Mouse (Mus musculus) left cerebral cortex, adult 2 months (tissue): Measurements from ENCODE around the gene 2810408A11Rik. TPM values are rescaled to one million over a fixed set of nuclear protein-coding genes. Genes with fewer than 3 reads are reported as not detected.
A peak's percentile ranks its signal among the peaks of the same experiment; 100 is the strongest.
"Not testable (repeated sequence)": the region's sequence is repeated elsewhere in the genome, so short reads cannot be mapped to it uniquely, and the experiment has no call there.

ENCODE experiments used
- DNase-seq, 2 experiments: peaks; one replicate each; pipeline ENCODE4 v3.0.0; 2021 to 2022; ENCODE audit warnings: low spot score in 2 of 2, mixed read lengths in 1 of 2; ENCODE audit errors: extremely low spot score in 1 of 2
- H3K27ac ChIP-seq: fragments of 200-600 bp; 2 replicates; pipeline ENCODE4 v1.8.1; 2022
- H3K4me3 ChIP-seq: fragments of 200-600 bp; 2 replicates; pipeline ENCODE4 v1.8.1; 2022
- CTCF ChIP-seq: fragments of 200-600 bp; IDR thresholded peaks from 2 replicates; pipeline ENCODE4 v1.8.1; 2022; ENCODE audit warnings: antibody characterized with exemption, mild to moderate bottlenecking, moderate library complexity
- intact Hi-C: fragments of 180-260 bp; cut with DNase I; formaldehyde crosslinking; loops from one replicate; pipeline ENCODE4 v1.15.1; 2025
- total RNA-seq, 2 experiments: library from RNA; stranded (reverse); gene quantifications; 2 replicates each; pipeline ENCODE4 v1.2.3; 2021

2810408A11Rik gene
- total RNA-seq, 2 experiments from 2014 or later, result 0.23 to 0.87 TPM

- no peak overlapping the region for H3K27ac ChIP-seq
- intact Hi-C loops, result no loop called here
Observed at GRCm38 (mm10) chr11:69937834-69938233, 37.0 kb upstream of the 2810408A11Rik start.

DNA sequence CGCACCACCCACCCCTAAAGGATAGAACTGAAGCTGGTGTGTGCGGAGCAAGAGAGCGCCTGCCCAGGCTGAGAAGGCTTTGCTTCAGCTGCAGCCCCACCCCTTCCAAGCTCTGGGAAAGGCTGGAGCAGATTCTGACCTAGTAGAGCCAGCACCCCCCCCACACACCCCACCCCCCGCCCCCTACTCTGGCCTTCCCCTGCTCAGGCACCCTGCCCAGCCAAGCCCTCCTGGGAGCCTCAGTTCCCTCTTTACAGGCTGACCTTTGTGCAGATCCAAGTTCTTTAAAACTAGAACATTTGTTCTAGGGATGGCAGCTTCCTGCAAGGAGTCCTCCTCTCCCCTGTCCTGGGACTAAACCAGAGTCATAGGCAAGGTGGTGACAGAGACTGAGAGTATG lies 36.6 kb upstream of the 2810408A11Rik start:
- H3K4me3 ChIP-seq, result no peak overlapping the region
- no peak for TF ChIP-seq CTCF
- no peak overlapping the region for H3K27ac ChIP-seq
- DNase-seq, result no peak
- intact Hi-C loops, result no loop called here

More at GRCm38 (mm10) chr11:69937834-69938233, 37.0 kb upstream of the 2810408A11Rik start:
- no peak for TF ChIP-seq CTCF
- DNase-seq, result no peak
- no peak overlapping the region for H3K4me3 ChIP-seq

- Histone ChIP-seq H3K4me3 (no peak overlapping the region), H3K27ac (no peak overlapping the region)
- intact Hi-C loops, result no loop called here
- no peak for TF ChIP-seq CTCF
- no peak for DNase-seq
Observed at GRCm38 (mm10) chr11:69936714-69937347, 36.0 kb upstream of the 2810408A11Rik start.

- intact Hi-C loops, result no loop called here
- Histone ChIP-seq H3K27ac (no peak overlapping the region), H3K4me3 (peak overlapping the region; percentile 47)
- no peak for DNase-seq
- no peak for TF ChIP-seq CTCF
Observed at GRCm38 (mm10) chr11:69936156-69936555, 35.4 kb upstream of the 2810408A11Rik start.

DNA sequence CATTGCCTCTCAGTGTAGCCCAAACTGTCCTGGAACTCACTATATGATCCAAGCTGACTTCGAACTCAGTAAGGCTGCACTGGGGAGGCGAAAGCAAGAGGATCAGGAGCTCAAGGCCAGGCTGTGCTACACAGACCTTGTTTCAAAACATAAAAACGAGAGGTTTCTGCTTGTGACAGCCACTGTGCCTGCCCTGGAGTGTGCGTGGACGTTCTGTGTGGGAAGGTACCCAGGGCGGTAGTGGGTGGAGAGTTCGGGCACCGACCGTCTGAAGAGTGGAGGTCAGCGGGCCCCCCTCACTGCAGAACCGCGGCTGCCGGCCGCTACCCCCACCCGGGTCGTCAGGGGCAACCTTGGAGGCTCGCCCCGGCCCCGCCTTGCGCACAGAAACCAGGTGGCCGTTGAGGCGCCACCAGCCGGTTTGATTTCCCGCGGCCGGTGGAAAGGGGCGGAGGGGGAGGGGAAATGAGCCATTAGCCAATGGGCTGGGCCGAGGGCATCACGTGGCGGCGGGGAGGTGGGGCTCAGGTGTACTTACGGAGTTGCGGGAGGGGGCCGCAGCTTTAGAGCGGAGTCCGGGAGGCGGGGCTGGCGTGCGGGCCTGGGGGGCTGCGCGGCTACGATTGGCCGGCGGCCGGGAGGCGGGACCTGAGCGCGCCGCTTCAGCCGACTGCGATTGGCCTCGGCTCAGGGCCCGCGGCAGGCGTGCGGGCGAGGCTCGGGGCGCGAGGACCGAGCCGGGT lies 34.5 kb upstream of the 2810408A11Rik start, which contains the start of gene Ybx2:
TSS of gene Ybx2 (plus strand) at position 660 of the 743 bp plus-strand sequence.
- peak; percentile 85 to 88 for DNase-seq
- H3K4me3 ChIP-seq, result peak within 1 kb of the TSS; percentile 47
- no peak for TF ChIP-seq CTCF
- intact Hi-C loops, result loop anchor here (2.0 kb wide), 2 partner anchors 45 to 277 kb away; partner anchors contain the start of genes Ctdnep1 and Slc16a11
- no peak within 1 kb of the TSS for H3K27ac ChIP-seq

DNA sequence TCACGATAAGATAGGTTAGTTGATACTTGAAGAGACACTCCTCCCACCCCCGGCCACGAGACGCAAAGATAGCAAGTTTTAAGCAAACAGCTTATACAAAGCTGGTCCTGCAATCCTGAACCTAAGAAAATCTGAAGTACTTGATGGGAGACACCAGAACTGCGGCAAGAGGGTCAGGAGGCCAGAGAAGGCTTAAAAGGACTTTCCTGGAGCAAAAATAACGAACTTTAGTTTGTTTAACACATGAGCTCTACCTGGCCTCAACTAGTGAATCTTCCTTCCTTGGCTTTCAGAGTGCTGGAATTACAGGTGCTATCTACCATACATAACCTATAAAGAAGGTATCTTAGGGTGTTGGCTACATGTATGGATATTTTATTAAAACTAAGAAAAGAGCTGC lies 33.9 kb upstream of the 2810408A11Rik start:
- no peak for DNase-seq
- intact Hi-C loops, result loop anchor here (1.0 to 5.0 kb wide), 4 partner anchors 15 to 278 kb away; partner anchors contain the start of genes Ctdnep1 and Slc16a11
- H3K4me3 ChIP-seq, result no peak overlapping the region
- no peak overlapping the region for H3K27ac ChIP-seq
- no peak for TF ChIP-seq CTCF

DNA sequence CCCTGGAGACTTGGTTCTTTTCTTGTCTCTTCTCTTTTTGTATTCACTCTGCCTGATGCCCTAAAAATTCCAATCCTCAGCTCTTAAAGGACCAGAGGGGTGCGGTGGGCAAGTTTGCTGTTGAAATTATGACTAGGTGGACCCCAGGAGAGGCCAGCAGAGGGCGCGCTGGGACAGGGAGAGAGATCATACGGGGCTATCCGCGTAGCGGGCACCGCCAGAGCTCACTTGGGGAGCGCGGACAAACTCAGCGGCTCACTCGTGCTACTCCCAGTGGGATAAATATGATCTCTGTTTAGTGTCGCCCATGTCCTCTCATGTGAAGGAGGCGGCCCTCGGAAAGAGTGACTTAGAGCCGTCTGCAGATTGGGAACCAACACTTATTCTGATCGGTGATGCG lies 33.4 kb upstream of the 2810408A11Rik start:
- Histone ChIP-seq H3K4me3 (no peak overlapping the region), H3K27ac (no peak overlapping the region)
- intact Hi-C loops, result loop anchor here (1.0 to 5.0 kb wide), 4 partner anchors 15 to 279 kb away; partner anchors contain the start of genes Ctdnep1 and Slc16a11
- peak; percentile 80 to 93 for DNase-seq
- peak; percentile 91 for TF ChIP-seq CTCF

GRCm38 (mm10) chr11:69933066-69933465 lies 32.3 kb upstream of the 2810408A11Rik start:
- no peak for DNase-seq
- Histone ChIP-seq H3K27ac (no peak overlapping the region), H3K4me3 (no peak overlapping the region)
- intact Hi-C loops, result loop anchor here (5.0 kb wide), 1 partner anchor 124 kb away; no protein-coding TSS in a partner anchor
- no peak for TF ChIP-seq CTCF

- TF ChIP-seq CTCF, result peak; percentile 42
- no peak overlapping the region for H3K4me3 ChIP-seq
- intact Hi-C loops, result loop anchor here (5.0 kb wide), 1 partner anchor 125 kb away; no protein-coding TSS in a partner anchor
Observed at GRCm38 (mm10) chr11:69932254-69932653, 31.5 kb upstream of the 2810408A11Rik start.

DNA sequence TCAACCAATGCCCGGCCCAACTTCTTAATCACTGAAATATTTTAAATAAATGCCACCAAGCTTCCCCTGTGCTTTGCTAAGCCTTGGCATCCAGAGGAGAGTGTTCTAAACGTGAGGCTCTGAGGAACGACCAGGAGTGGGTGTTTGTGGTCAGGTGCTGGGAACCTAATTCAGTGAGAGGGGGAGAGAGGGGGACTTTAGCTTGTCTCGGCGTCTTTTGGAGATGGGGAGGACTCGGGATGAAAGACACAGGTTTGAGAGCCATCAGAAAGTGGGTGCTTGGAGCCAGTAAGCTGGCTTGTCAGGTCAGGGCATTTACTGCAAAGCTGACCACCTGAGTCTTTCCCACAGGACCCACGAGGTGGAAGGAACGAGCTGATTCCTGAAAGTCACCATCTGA lies 31.0 kb upstream of the 2810408A11Rik start:
- TF ChIP-seq CTCF, result no peak
- H3K27ac ChIP-seq, result no peak overlapping the region
- no peak overlapping the region for H3K4me3 ChIP-seq
- intact Hi-C loops, result loop anchor here (5.0 kb wide), 1 partner anchor 126 kb away; no protein-coding TSS in a partner anchor
- DNase-seq, result no peak

More at GRCm38 (mm10) chr11:69932254-69932653, 31.5 kb upstream of the 2810408A11Rik start:
- no peak for DNase-seq
- no peak overlapping the region for H3K27ac ChIP-seq

DNA sequence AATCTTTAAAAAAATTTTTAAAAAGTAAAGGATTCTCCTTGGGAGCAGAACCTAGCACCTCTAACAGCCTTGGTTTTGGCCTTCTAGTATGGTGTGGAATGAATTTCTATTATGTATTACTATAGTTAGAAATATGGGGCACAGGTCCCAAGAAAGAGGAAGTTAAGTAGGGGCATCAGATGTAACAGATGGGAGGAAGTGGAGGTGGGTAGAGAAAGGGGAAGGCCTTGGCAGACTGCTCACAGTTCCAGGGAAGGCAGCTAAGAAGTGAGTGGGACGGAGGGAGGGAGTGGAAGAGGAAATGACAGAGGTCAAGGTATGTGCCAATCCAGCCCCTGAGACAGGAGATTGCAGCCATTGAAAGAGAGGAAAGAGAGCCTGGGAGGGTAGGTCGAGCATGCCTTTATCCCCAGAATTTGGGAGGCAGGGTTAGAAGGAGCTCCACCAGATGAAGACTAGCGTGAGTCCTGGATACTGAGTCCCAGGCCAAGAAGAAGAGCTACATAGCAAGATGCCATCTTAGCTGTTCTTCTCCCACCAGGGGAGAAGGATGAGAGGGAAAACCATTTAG lies 30.3 kb upstream of the 2810408A11Rik start:
- DNase-seq, result no peak
- intact Hi-C loops, result loop anchor here (5.0 kb wide), 1 partner anchor 126 kb away; no protein-coding TSS in a partner anchor
- Histone ChIP-seq H3K4me3 (no peak overlapping the region), H3K27ac (no peak overlapping the region)
- no peak for TF ChIP-seq CTCF

- not testable (repeated sequence) for DNase-seq, H3K4me3 ChIP-seq, H3K27ac ChIP-seq
- intact Hi-C loops, result loop anchor here (5.0 kb wide), 1 partner anchor 127 kb away; no protein-coding TSS in a partner anchor
Observed at GRCm38 (mm10) chr11:69930176-69930575, 29.4 kb upstream of the 2810408A11Rik start.
